9 mouse cellular contexts compared by ENCODE assay signal in genomic region chr9:13536419-13537261, GRCm38 (mm10).
A peak's percentile ranks its signal among the peaks of the same experiment; 100 is the strongest.
DNase-seq lines count a peak whose midpoint lies in the region; ATAC-seq lines count a peak whose summit lies in the region.
"Had no signal": no experiment of that assay in that cellular context is flagged by ENCODE, and none has a peak within 500 bp of the region (broad histone marks: within the 10 kb centered on the region; RNA-seq: fewer than 3 reads in every experiment).

No protein-coding gene starts in this region.

- no peaks in the 10 kb centered on the region for H3K27me3 ChIP-seq in midbrain, embryonic 10.5 days (ENCODE audit: low read depth, poor library complexity, severe bottlenecking)
- no peaks in the 10 kb centered on the region for H3K27me3 ChIP-seq in midbrain, embryonic 11.5 days (ENCODE audit: control insufficient read depth, insufficient read depth, low read length)
- no peaks in the 10 kb centered on the region for H3K27me3 ChIP-seq in heart, embryonic 10.5 days (ENCODE audit: insufficient read depth, poor library complexity, severe bottlenecking)
- H3K27me3 ChIP-seq in limb, embryonic 11.5 days (ENCODE audit: control insufficient read depth, insufficient read depth, low read length): no peaks in the 10 kb centered on the region
- no peaks in the 10 kb centered on the region for H3K27me3 ChIP-seq in forebrain, embryonic 12.5 days

- peaks cover 9% of the 10 kb centered on the region; the same call in 1 of the 2 replicates for H3K9me3 ChIP-seq in midbrain, embryonic 10.5 days (replicated peaks)
- no peaks in the 10 kb centered on the region for H3K9me3 ChIP-seq in midbrain, embryonic 11.5 days (ENCODE audit: control insufficient read depth, low read length)
- no peaks in the 10 kb centered on the region for H3K9me3 ChIP-seq in heart, embryonic 10.5 days
- no peaks in the 10 kb centered on the region; the same call in 1 of the 2 replicates for H3K9me3 ChIP-seq in limb, embryonic 11.5 days (ENCODE audit: control insufficient read depth, low read length)
- H3K9me3 ChIP-seq in forebrain, embryonic 12.5 days: peaks cover 5% of the 10 kb centered on the region; the same call in 1 of the 2 replicates

- 0 out of 2 replicates have a peak, but pooled peaks cover 6% of the 10 kb centered on the region for H3K36me3 ChIP-seq in midbrain, embryonic 10.5 days
- no peaks in the 10 kb centered on the region for H3K36me3 ChIP-seq in midbrain, embryonic 11.5 days (ENCODE audit: control insufficient read depth, insufficient read depth, low read length)
- no peaks in the 10 kb centered on the region for H3K36me3 ChIP-seq in heart, embryonic 10.5 days
- no peaks in the 10 kb centered on the region for H3K36me3 ChIP-seq in limb, embryonic 11.5 days (ENCODE audit: control insufficient read depth, insufficient read depth, low read length)
- no peaks in the 10 kb centered on the region for H3K36me3 ChIP-seq in forebrain, embryonic 12.5 days (replicated peaks)

- DNase-seq in midbrain, embryonic 10.5 days (ENCODE audit: low spot score): no peak
- DNase-seq in midbrain, embryonic 11.5 days (ENCODE audit: low spot score, missing footprints): no peak
- no peak for DNase-seq in heart, embryonic 10.5 days (ENCODE audit: low spot score)
- DNase-seq in limb, embryonic 11.5 days (ENCODE audit: low spot score): peak; percentile 56
- no peak for DNase-seq in cerebellum, adult 18-20 months

- no peak for ATAC-seq in midbrain, embryonic 11.5 days (ENCODE audit: low FRiP score)
- no peak for ATAC-seq in limb, embryonic 11.5 days (ENCODE audit: insufficient number of reproducible peaks, low FRiP score, low TSS enrichment, low read depth)
- ATAC-seq in monocyte, adult 5-6 weeks (replicated peaks; ENCODE audit: insufficient number of reproducible peaks, low FRiP score, low TSS enrichment, poor library complexity, severe bottlenecking): peak; percentile 34; the same call in 1 of the 2 replicates
- ATAC-seq in erythroblast, adult 5-6 weeks (replicated peaks; ENCODE audit: low FRiP score, poor library complexity, severe bottlenecking): no peak
- ATAC-seq in forebrain, embryonic 12.5 days (ENCODE audit: low FRiP score): no peak

- H3K4me2 ChIP-seq in midbrain, embryonic 11.5 days: no peak overlapping the region
- H3K4me2 ChIP-seq in limb, embryonic 11.5 days (ENCODE audit: low read depth, severe bottlenecking): no peak overlapping the region
- no peak overlapping the region for H3K4me2 ChIP-seq in forebrain, embryonic 12.5 days

- H3K9ac ChIP-seq in midbrain, embryonic 11.5 days (ENCODE audit: low read length): no peak overlapping the region
- no peak overlapping the region for H3K9ac ChIP-seq in limb, embryonic 11.5 days (ENCODE audit: low read length)
- H3K9ac ChIP-seq in forebrain, embryonic 12.5 days: no peak overlapping the region

- H3K4me3 ChIP-seq in midbrain, embryonic 10.5 days: no peak overlapping the region
- H3K4me3 ChIP-seq in midbrain, embryonic 11.5 days (ENCODE audit: low read depth, low read length): no peak overlapping the region
- no peak overlapping the region for H3K4me3 ChIP-seq in heart, embryonic 10.5 days
- no peak overlapping the region for H3K4me3 ChIP-seq in limb, embryonic 11.5 days (ENCODE audit: low read depth, low read length)
- no peak overlapping the region for H3K4me3 ChIP-seq in forebrain, embryonic 12.5 days (replicated peaks)
- H3K4me3 ChIP-seq: myocyte had no signal

- H3K4me1 ChIP-seq in midbrain, embryonic 10.5 days: peaks cover 68% of the 10 kb centered on the region
- H3K4me1 ChIP-seq in midbrain, embryonic 11.5 days (ENCODE audit: control insufficient read depth, insufficient read depth, low read length): peaks cover 7% of the 10 kb centered on the region
- H3K4me1 ChIP-seq in heart, embryonic 10.5 days: peaks cover 40% of the 10 kb centered on the region
- peaks cover 24% of the 10 kb centered on the region for H3K4me1 ChIP-seq in limb, embryonic 11.5 days (ENCODE audit: control insufficient read depth, insufficient read depth, low read length)
- H3K4me1 ChIP-seq in forebrain, embryonic 12.5 days: peaks cover 46% of the 10 kb centered on the region

- H3K27ac ChIP-seq in midbrain, embryonic 10.5 days (replicated peaks): peak overlapping the region; percentile 58; the same call in 1 of the 2 replicates
- no peak overlapping the region for H3K27ac ChIP-seq in midbrain, embryonic 11.5 days (ENCODE audit: low read depth, low read length)
- peak overlapping the region; percentile 52 for H3K27ac ChIP-seq in heart, embryonic 10.5 days
- H3K27ac ChIP-seq in limb, embryonic 11.5 days (replicated peaks; ENCODE audit: low read depth, low read length): no peak overlapping the region; the same call in 1 of the 2 replicates
- H3K27ac ChIP-seq in forebrain, embryonic 12.5 days: no peak overlapping the region

- WGBS in midbrain, embryonic 10.5 days: 58% methylated on average over 12 of the region's 12 CpGs
- WGBS in midbrain, embryonic 11.5 days: 51% methylated on average over 12 of the region's 12 CpGs
- WGBS in heart, embryonic 10.5 days: 44% methylated on average over 12 of the region's 12 CpGs
- WGBS in limb, embryonic 11.5 days: 12% methylated on average over 12 of the region's 12 CpGs
- 76% methylated on average over 12 of the region's 12 CpGs for WGBS in forebrain, embryonic 12.5 days

Comparison
In these comparisons a context has a peak if more than half of its experiments do, and no peak if none do; other contexts are left out.
1. H3K27ac ChIP-seq: peak in midbrain, embryonic 10.5 days (single experiment) and heart, embryonic 10.5 days (single experiment); none in midbrain, embryonic 11.5 days (single experiment), limb, embryonic 11.5 days (single experiment) and forebrain, embryonic 12.5 days (single experiment).